Mouse (Mus musculus): ENCODE data around the gene Ptcd1. TPM values are rescaled to one million over a fixed set of nuclear protein-coding genes. Genes with fewer than 3 reads are reported as not detected.
A peak's percentile ranks its signal among the peaks of the same experiment; 100 is the strongest.

The Ptcd1 gene
- polyA plus RNA-seq, 1 experiment = 8.4 TPM

DNA sequence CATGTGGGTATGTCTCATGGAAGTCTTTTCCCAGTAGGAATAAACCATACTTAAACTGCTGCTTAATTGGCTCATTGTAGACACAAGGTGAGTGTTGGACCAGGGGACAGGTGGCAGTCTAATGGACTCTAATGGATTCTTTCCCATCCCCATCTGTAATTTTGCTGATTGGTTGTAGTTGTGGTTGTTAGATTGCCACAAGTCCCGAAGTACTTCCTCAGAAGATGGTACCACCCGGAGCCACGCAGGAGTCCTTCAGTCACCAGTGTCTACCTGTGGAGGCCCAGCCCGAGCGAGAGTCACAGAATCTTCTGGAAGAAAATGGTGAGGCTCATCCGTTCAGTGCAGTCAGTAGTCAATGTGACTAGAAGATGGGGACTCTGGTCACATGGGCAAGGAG, 40.5 kb upstream of the Ptcd1 start:
- DNase-seq (ENCODE audit: low read depth in 1 of 2, low spot score in 2 of 2) = no peak
- no peaks in the 10 kb centered on the region for H3K27me3 ChIP-seq (ENCODE audit: control insufficient read depth, insufficient read depth, low read length)
- TF ChIP-seq CTCF (IDR thresholded peaks at IDR 0.05; ENCODE audit: extremely low read depth, insufficient read depth, insufficient read length, insufficient replicate concordance) = no peak
- TF ChIP-seq POLR2A (IDR thresholded peaks at IDR 0.05; ENCODE audit: low read depth, low read length) = no peak
- peaks cover 2% of the 10 kb centered on the region; the same call in 1 of the 2 replicates for H3K36me3 ChIP-seq (ENCODE audit: control insufficient read depth, insufficient read depth, low read length)
- H3K27ac ChIP-seq (ENCODE audit: insufficient read depth, low read length) = no peak overlapping the region
- H3K4me1 ChIP-seq (ENCODE audit: control insufficient read depth, insufficient read depth, insufficient read length) = peaks cover 6% of the 10 kb centered on the region
- no peak overlapping the region for H3K4me3 ChIP-seq (ENCODE audit: extremely low read depth, insufficient read depth, insufficient read length)
- WGBS = 96% methylated on average over 6 of the region's 6 CpGs

DNA sequence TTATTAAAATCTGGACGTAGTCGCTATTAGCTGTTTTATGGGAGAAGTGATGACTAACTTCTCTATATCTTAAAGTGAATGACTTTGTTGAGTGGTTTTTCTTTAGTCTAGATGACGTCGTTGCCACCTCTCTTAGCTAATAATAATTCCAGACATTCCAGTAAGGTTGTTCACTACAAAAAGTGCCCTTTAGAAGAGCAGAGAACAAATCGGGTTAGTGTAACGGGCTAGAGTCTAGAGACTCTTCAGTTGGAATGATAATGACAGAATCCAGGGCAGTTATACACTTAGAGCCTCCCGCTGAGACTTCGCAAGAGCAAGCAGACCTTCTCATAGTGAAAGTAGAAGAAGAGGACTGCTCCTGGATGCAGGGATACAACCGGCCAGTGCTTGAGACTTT, 38.1 kb upstream of the Ptcd1 start:
- TF ChIP-seq CTCF (IDR thresholded peaks at IDR 0.05; ENCODE audit: extremely low read depth, insufficient read depth, insufficient read length, insufficient replicate concordance) = no peak
- TF ChIP-seq POLR2A (IDR thresholded peaks at IDR 0.05; ENCODE audit: low read depth, low read length) = no peak
- H3K27me3 ChIP-seq (ENCODE audit: control insufficient read depth, insufficient read depth, low read length) = no peaks in the 10 kb centered on the region
- H3K36me3 ChIP-seq (ENCODE audit: control insufficient read depth, insufficient read depth, low read length) = peaks cover 1% of the 10 kb centered on the region; the same call in 1 of the 2 replicates
- DNase-seq (ENCODE audit: low read depth in 1 of 2, low spot score in 2 of 2) = no peak
- H3K4me3 ChIP-seq (ENCODE audit: extremely low read depth, insufficient read depth, insufficient read length) = peak overlapping the region; percentile 13
- peaks cover 7% of the 10 kb centered on the region for H3K4me1 ChIP-seq (ENCODE audit: control insufficient read depth, insufficient read depth, insufficient read length)
- 21% methylated on average over 9 of the region's 9 CpGs for WGBS
- no peak overlapping the region for H3K27ac ChIP-seq (ENCODE audit: insufficient read depth, low read length)

DNA sequence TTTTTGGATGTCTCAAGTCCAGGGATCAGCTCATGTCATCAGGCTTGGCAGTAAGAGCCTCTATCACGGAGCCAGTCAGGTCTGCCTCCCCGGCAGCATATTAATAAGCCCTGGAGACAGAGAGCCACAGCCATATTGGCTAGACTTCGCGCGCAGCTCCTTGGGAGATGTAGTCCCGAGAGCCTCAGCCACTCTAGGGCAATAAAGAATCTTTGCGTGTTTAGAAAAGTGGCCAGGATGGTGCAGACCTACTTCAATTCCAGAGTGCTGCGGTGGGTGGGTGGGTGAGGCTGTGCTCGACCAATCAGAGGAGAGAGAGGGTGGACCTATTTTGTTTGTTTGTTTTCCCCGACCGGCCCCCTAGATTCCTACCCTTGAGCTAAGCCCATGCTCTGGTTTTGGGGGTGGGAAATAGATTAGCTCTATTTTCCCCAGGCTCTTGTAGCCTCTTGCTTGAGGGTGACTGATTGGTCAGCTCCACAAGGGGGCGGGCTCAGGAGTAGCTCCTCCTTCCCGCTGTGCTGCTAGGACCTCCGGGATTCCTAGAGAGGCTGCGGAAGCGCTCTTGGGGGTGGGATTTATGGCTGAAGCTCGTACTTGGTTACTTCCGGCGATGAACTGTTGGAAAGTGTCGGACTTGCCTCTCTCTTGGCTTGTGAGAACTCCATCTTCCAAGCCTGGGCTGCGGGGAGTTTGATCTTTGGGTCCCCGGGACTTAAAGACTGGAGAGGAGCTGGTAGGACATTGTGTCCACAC, 37.2 kb upstream of the Ptcd1 start, which contains the start of gene Zkscan5:
TSS of gene Zkscan5 (plus strand) at position 627 of the 756 bp plus-strand sequence.
- Histone ChIP-seq H3K36me3 (ENCODE audit: control insufficient read depth, insufficient read depth, low read length) (peaks cover 1% of the 10 kb centered on the region; the same call in 1 of the 2 replicates), H3K4me3 (ENCODE audit: extremely low read depth, insufficient read depth, insufficient read length) (peak within 1 kb of the TSS; percentile 71), H3K27me3 (ENCODE audit: control insufficient read depth, insufficient read depth, low read length) (no peaks in the 10 kb centered on the region), H3K4me1 (ENCODE audit: control insufficient read depth, insufficient read depth, insufficient read length) (peaks cover 7% of the 10 kb centered on the region), H3K27ac (ENCODE audit: insufficient read depth, low read length) (peak within 1 kb of the TSS; percentile 78)
- TF ChIP-seq POLR2A (IDR thresholded peaks at IDR 0.05; ENCODE audit: low read depth, low read length) = peak; percentile 51
- no peak for TF ChIP-seq CTCF (IDR thresholded peaks at IDR 0.05; ENCODE audit: extremely low read depth, insufficient read depth, insufficient read length, insufficient replicate concordance)
- under 1% methylated on average over 22 of the region's 22 CpGs for WGBS
- peak; percentile 95 for DNase-seq (ENCODE audit: low read depth in 1 of 2, low spot score in 2 of 2)

DNA sequence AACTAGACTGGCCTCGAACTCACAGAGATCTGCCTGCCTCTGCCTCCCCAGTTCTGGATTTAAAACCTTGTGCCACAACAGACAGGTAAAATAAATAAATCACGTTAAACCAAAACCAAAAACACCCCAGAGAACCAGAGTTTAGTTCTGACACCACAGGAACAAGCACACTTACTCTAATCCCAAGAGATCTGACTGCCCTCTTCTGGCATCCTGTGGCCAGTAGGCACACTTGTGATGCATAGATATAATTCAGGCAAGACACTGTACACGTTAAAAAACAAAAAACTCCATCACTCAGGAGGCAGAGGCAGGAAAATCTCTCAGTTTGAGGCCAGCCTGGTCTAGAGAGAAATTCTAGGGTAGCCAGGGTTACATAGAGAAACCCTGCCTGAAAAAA, 35.5 kb upstream of the Ptcd1 start:
- no peaks in the 10 kb centered on the region for H3K27me3 ChIP-seq (ENCODE audit: control insufficient read depth, insufficient read depth, low read length)
- no peak overlapping the region for H3K4me3 ChIP-seq (ENCODE audit: extremely low read depth, insufficient read depth, insufficient read length)
- 46% methylated on average over 3 of the region's 3 CpGs for WGBS
- no peak for TF ChIP-seq CTCF (IDR thresholded peaks at IDR 0.05; ENCODE audit: extremely low read depth, insufficient read depth, insufficient read length, insufficient replicate concordance)
- TF ChIP-seq POLR2A (IDR thresholded peaks at IDR 0.05; ENCODE audit: low read depth, low read length) = no peak
- DNase-seq (ENCODE audit: low read depth in 1 of 2, low spot score in 2 of 2) = no peak
- peaks cover 7% of the 10 kb centered on the region for H3K4me1 ChIP-seq (ENCODE audit: control insufficient read depth, insufficient read depth, insufficient read length)
- no peak overlapping the region for H3K27ac ChIP-seq (ENCODE audit: insufficient read depth, low read length)
- H3K36me3 ChIP-seq (ENCODE audit: control insufficient read depth, insufficient read depth, low read length) = peaks cover 9% of the 10 kb centered on the region

DNA sequence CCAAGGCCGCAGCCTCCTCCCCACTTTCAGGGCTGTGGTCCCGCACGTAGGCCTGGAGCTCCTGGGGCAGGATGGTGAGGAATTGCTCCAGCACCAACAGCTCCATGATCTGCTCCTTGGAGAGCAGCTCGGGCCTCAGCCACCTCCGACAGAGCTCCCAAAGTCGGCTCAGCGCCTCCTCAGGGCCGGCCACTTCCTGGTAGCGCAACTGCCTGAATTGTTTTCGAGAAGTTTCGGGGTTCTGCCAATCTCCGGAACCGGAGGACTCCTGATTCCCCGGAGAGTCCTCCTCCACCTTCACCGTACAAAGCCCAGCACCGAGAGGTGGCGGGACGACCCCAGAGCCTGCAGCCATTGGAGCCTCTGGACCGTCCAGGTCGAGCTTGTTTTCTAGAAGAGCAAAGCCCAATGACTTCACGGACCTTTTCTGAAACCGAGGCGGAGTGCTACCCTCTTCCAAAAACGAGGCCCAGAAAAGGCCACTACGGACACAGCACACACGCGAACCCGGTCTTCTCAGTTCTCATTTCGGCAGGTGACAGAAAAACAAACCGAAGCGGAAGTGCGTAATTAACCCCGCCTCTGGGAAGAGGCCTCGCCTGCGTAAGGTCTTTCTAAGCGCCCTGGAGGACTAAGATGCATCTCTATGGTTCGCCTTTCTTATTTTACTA, 34.5 kb upstream of the Ptcd1 start, which contains the start of gene Zkscan14:
TSS of gene Zkscan14 (minus strand) at position 548 of the 671 bp plus-strand sequence.
- H3K27ac ChIP-seq (ENCODE audit: insufficient read depth, low read length) = peak within 1 kb of the TSS; percentile 95
- peak; percentile 75 for TF ChIP-seq POLR2A (IDR thresholded peaks at IDR 0.05; ENCODE audit: low read depth, low read length)
- TF ChIP-seq CTCF (IDR thresholded peaks at IDR 0.05; ENCODE audit: extremely low read depth, insufficient read depth, insufficient read length, insufficient replicate concordance) = no peak
- under 1% methylated on average over 37 of the region's 37 CpGs for WGBS
- H3K4me1 ChIP-seq (ENCODE audit: control insufficient read depth, insufficient read depth, insufficient read length) = peaks cover 7% of the 10 kb centered on the region
- H3K36me3 ChIP-seq (ENCODE audit: control insufficient read depth, insufficient read depth, low read length) = peaks cover 9% of the 10 kb centered on the region
- peak within 1 kb of the TSS; percentile 90 for H3K4me3 ChIP-seq (ENCODE audit: extremely low read depth, insufficient read depth, insufficient read length)
- H3K27me3 ChIP-seq (ENCODE audit: control insufficient read depth, insufficient read depth, low read length) = no peaks in the 10 kb centered on the region
- peak; percentile 81 to 92 for DNase-seq (ENCODE audit: low read depth in 1 of 2, low spot score in 2 of 2)

DNA sequence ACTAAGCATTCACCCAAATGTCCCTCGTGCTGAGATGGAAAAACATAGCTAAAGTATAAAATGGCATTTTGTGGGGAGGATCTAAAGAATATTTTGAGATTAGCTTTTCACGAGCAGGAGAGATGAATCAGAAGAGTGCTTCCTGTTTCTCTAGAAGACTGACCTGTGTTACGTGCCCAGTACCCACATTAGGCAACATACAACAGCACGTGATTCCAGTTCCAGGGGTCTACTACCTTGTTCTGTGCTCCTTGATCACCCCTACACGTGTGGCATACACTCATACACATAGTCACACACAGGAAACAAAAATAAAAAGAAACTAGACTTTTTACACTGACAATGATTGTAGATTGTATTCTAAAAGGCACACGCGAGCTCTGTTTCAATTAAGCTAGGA, 33.5 kb upstream of the Ptcd1 start:
- no peak for DNase-seq (ENCODE audit: low read depth in 1 of 2, low spot score in 2 of 2)
- Histone ChIP-seq H3K27ac (ENCODE audit: insufficient read depth, low read length) (no peak overlapping the region), H3K4me3 (ENCODE audit: extremely low read depth, insufficient read depth, insufficient read length) (no peak overlapping the region), H3K36me3 (ENCODE audit: control insufficient read depth, insufficient read depth, low read length) (peaks cover 14% of the 10 kb centered on the region), H3K4me1 (ENCODE audit: control insufficient read depth, insufficient read depth, insufficient read length) (peaks cover 6% of the 10 kb centered on the region), H3K27me3 (ENCODE audit: control insufficient read depth, insufficient read depth, low read length) (no peaks in the 10 kb centered on the region)
- 60% methylated on average over 7 of the region's 7 CpGs for WGBS
- TF ChIP-seq POLR2A (IDR thresholded peaks at IDR 0.05; ENCODE audit: low read depth, low read length) = no peak
- TF ChIP-seq CTCF (IDR thresholded peaks at IDR 0.05; ENCODE audit: extremely low read depth, insufficient read depth, insufficient read length, insufficient replicate concordance) = no peak
